Mouse (Mus musculus) right cerebral cortex, adult 2 months (tissue): ENCODE results near the gene Rasa2.

Experiments used
- DNase-seq, 2 experiments: peaks; one replicate each; pipeline ENCODE4 v3.0.0; 2021 to 2022; ENCODE audit warnings: low spot score in 2 of 2

Gene Rasa2

DNA sequence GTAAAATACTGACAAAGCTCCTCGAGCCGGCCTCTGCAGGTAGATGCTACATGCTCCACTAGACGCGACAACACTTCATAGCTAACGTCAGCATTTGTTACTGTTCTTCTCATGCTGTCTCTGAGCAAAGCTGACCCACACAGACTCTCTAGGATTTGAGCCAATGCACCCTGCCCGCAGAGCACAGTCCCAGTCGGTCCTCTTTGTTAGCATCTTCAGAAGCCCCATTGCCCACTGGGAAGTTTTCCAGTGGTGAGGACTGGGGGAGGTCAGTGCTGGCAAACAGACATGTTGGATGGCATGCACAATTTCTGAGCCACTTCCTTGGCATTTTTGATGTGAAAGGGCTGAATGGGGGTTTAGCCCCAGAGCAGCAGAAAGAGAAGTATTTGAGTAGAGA lies 8.0 kb upstream of the Rasa2 start:
- no peak for DNase-seq

- no peak for DNase-seq
These were observed 7.1 kb upstream of the Rasa2 start for GRCm38 (mm10) chr9:96638508-96638907.

DNA sequence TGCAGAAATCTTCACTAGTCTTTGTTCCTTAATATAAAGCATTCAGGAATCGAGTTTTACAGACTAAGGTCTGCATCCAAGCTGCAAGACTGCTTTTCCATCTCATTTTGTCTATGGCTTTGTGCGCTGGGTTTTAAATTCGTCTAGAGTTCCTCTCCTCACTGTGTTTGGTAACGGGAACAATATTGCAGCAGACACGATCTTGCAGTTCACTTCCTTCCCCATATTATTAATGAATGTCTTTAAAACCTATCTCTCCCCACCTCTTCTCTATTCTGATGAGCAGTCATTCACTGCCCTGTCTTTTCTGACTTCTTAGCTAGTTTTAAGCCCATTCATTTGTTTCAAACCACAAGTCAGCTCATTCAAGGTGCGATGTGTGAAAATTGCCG lies 5.7 kb upstream of the Rasa2 start:
- DNase-seq: no peak

DNA sequence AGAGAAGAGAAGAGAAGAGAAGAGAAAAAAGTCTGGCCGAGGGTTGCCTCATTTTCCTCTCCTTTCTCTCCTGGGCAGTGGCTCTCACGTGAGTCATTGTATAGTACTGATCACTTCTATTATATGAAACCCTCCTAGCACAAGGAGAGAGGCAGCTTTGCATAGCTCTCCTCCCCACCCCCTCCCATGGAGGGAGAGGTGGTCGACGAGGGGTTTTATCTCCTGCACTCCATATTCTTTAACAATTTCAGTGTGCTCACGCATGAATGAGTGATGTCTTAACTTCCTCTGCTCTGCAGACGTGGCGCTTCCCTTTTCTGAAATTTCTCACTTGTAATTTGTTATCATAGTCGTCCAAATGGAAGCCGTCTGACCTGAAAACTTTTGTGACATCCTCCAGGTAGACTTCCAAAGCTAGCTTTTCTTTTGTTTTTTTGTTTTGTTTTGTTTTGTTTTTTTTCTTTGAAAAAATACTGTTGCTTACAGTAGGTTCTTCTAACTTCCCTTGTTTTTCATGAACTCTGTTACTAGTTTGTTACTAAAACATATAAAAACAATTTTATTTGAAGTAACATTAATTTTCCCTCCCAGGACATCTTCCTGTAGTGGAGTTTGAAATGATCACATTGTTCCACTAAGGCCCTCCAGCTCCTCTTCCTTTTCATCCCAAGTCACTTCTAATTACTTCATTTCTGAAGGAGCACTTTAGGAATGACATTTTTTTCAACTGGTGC lies 5.2 kb upstream of the Rasa2 start:
- no peak for DNase-seq

GRCm38 (mm10) chr9:96635899-96636298 lies 4.5 kb upstream of the Rasa2 start:
- DNase-seq: no peak

- DNase-seq: no peak
These were observed 3.8 kb upstream of the Rasa2 start for GRCm38 (mm10) chr9:96635176-96635575.

GRCm38 (mm10) chr9:96633771-96634170 lies 2.4 kb upstream of the Rasa2 start:
- DNase-seq: no peak

DNA sequence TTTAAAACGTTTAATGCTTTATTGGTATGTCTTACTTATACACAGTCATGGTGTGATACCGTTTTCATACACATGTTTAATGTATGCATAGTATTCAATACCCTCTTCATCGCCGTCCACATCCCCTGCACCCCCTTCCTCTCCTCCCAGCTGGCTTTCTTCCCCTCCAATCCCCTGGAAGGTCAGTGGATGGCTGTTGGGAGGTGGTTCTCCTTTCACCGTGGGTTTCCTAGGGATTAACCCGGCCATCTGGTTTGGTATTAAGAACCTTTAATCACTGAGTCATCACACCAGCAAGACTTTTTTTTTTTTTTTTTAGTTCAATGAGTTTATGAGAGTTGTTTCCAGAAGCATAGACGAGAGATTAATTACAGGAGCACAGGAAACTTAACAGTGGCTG lies 1.3 kb upstream of the Rasa2 start:
- DNase-seq: no peak

GRCm38 (mm10) chr9:96632073-96632690 lies 765 bp upstream of the Rasa2 start:
- DNase-seq: no peak

- peak; percentile 40 to 41 for DNase-seq
These were observed 637 bp downstream of the Rasa2 start for GRCm38 (mm10) chr9:96630571-96631388.

GRCm38 (mm10) chr9:96629151-96629550 lies 2.3 kb downstream of the Rasa2 start:
- no peak for DNase-seq

DNA sequence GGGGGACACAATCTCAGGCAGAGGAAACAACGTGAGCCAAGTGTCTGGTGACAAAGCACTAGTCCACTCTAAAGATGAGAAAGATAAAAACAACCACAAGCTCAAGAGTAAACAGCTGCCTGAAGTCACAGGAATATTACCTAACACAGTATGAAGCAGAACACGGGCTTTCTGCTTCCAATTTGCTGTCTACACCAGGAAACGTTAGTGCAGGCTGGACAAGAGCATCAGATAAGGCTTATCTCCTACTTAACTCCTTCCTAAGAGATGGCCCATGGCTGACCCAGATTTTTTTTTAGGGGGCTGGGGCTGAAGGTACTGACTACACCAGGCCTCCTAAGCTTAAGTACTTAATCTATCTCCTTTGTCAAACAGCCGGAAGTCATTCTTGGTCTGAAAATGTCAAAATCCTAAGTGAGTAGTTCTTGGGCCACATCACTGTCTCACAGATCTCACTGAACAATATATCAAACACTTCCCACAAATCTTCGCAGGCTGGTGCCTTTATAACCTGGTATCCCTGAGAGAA lies 3.8 kb downstream of the Rasa2 start:
- DNase-seq: no peak

DNA sequence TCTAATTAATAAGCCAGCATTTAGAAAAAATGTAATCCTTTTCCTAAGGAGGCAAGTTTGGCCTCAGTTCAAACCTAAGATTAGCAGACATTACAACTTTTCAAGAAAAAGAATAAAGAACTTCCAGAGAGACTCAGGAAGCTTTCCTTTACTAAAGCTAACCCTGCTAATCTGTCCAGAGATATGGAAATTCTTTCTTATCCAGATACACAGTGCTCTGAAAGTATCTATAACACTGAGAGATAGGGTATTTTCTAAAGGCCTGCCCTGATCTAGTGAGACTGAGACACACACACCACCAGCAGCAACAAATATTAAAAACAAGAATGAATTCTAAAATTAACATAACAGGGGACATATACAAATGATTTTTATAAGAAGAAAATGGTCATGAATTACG lies 4.4 kb downstream of the Rasa2 start:
- DNase-seq: no peak

DNA sequence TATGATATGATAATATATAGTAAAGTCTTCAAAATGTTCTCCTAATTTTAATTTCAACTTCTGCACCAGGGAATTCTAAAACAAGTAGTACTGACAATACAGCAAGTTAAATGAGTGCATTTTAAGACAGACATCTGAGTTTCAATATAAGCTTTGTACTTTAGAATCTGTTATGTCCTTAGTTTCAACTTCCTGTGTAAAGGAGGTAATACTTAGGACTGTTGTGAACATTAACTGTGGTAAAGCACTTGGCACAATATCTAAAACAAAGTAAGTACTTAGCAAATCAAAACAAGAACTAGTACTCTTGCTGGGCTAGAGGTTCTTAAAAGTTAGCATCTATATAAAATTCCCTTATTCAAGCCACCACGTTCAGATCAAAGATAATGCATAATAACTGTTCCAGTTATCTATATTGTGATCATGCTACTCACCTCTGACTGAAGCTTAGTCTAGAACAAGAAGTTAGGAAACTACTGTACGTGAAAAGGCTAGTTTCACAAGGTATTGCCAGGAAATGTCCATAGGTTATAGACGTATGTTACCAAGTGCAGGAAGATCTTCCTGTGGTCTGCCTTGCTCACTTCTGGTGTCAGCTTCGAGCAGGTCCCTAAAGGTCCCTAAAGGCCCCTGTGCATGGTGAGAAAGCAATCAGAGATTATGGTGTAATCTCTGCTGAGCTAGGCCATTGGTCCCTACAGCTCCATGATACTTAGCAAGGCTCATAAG lies 12.8 kb downstream of the Rasa2 start:
- DNase-seq: no peak

DNA sequence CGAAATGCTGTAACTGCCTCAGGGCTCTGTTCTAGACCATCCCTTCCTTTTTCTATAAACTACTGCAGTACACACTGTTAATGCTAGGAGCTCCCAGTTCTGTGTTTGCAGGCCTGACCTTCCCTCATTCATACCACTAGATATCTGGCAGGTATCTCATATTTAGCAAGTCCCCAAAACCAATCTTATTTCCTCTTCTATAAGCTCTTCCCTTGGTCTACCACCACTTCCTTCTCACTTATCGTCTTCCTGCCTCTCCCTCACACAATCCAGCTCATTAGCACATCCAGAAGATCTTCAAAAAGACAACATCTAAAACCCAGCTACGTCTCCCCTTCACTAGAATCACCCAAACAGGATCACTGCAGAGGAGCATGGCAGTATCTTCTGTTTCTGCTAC lies 19.1 kb downstream of the Rasa2 start:
- no peak for DNase-seq

DNA sequence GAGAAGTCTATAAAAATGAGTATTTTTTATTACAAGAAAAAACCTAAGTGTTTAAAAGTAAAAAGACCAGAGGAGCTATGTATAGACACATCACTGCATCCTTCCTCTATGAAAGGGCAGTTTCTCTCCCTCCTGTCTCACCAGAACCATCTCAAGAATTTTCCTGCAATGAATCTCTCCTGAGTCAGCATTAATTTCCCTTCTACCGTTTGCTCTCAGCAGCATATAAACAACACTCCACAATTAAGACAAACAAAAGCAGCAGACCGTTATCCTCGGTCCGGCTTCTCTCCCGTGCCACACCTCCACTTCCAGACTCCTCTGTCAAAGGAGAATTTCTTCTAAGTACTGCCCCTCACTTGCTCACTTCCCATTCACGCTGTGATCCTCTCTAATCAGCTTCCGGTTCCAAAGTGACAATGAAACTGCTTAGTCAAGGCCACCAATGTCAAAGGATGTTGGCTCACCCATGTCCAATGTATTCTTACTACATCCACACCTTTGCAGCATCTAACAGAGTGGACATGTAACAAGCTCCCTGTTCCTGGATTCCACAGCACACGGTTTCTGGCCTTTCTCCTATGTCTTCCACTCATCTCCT lies 19.6 kb downstream of the Rasa2 start:
- DNase-seq: no peak

DNA sequence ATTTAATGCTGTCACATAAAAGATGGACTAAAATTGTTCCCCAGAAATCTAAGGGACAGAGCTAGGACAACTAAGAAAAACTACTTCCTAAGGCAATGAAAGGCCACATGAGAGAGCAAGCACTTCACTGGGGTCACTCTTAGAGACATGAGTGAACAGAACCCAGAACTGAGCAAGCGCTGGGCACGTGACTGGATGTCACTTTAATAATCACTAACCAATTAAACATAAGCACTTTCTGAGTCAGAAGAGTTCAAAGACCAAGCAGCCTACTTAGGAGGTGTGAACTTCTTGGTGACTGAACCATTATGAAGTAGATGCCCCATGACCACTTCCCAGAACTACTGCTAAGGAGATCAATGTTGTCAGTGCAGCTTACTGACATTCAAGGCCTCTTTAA lies 20.6 kb downstream of the Rasa2 start:
- no peak for DNase-seq

GRCm38 (mm10) chr9:96603416-96603815 lies 28.0 kb downstream of the Rasa2 start:
- no peak for DNase-seq

DNA sequence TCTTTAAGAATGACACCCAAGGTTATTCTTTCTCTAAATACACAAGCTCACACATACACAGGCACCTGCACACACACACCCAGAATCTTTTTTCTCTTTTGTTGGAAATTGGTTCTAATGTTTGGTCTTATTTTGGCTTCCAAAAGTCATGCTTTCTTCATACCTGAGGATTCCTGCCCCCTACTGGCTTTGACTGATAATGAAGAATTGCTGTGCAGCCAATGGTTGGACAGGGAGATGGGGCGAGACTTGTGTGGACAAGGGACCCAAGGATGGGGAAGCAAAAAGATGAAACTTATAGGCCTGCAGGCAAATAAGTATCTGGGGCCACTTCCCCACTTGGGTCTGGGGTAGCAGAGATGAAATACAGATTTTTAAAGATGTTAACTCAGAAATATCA lies 33.5 kb downstream of the Rasa2 start:
- no peak for DNase-seq

- no peak for DNase-seq
These were observed 38.5 kb downstream of the Rasa2 start for GRCm38 (mm10) chr9:96592670-96593600.
